Mouse (Mus musculus) MEL (cell line): ENCODE data around the gene Xylt2. TPM values are rescaled to one million over a fixed set of nuclear protein-coding genes. Genes with fewer than 3 reads are reported as not detected.
"Not testable (repeated sequence)": the region's sequence is repeated elsewhere in the genome, so short reads cannot be mapped to it uniquely, and the experiment has no call there.

ENCODE experiments used
- DNase-seq: peaks from one replicate; pipeline ENCODE4 v3.0.0; 2011; ENCODE audit warnings: low read depth, low spot score
- H3K27ac ChIP-seq: 2 replicates; pipeline ENCODE4 v1.5.1; 2012; ENCODE audit warnings: low read depth, mild to moderate bottlenecking, control low read depth, low read length, moderate library complexity; ENCODE audit not compliant: control insufficient read depth
- H3K27me3 ChIP-seq, 2 experiments: fragments of 150-350 bp in 1 of 2; sonication (generic) in 1 of 2; 2 replicates each; pipeline ENCODE4 v1.6.1; 2012; ENCODE audit warnings: low read length in 2 of 2, mild to moderate bottlenecking in 2 of 2, improper control_type of control experiment in 1 of 2, moderate library complexity in 1 of 2; ENCODE audit not compliant: insufficient read depth in 2 of 2, control insufficient read depth in 1 of 2
- H3K36me3 ChIP-seq, 2 experiments: 2 replicates each; pipeline ENCODE4 v1.6.1; 2012 to 2014; ENCODE audit warnings: low read length in 2 of 2, improper control_type of control experiment in 1 of 2, inconsistent platforms in 1 of 2, mild to moderate bottlenecking in 1 of 2; ENCODE audit not compliant: insufficient read depth in 2 of 2, control insufficient read depth in 1 of 2
- H3K4me1 ChIP-seq, 2 experiments: fragments of 150-350 bp in 1 of 2; sonication (generic) in 1 of 2; 2 replicates each; pipeline ENCODE4 v1.6.1; 2012; ENCODE audit warnings: low read length in 2 of 2, improper control_type of control experiment in 1 of 2, mild to moderate bottlenecking in 1 of 2; ENCODE audit not compliant: insufficient read depth in 2 of 2, control insufficient read depth in 1 of 2
- H3K4me3 ChIP-seq, 2 experiments: fragments of 150-350 bp in 1 of 2; sonication (generic) in 1 of 2; 2 replicates each; pipeline ENCODE4 v1.5.1; 2012; ENCODE audit warnings: low read depth in 2 of 2, low read length in 2 of 2, mild to moderate bottlenecking in 2 of 2, moderate library complexity in 2 of 2, control low read depth in 1 of 2, improper control_type of control experiment in 1 of 2; ENCODE audit not compliant: control insufficient read depth in 1 of 2, insufficient read depth in 1 of 2
- H3K79me2 ChIP-seq: 2 replicates; pipeline ENCODE4 v1.6.1; 2012; ENCODE audit warnings: mild to moderate bottlenecking, low read length, moderate library complexity; ENCODE audit not compliant: control insufficient read depth, poor library complexity, insufficient read depth
- H3K9ac ChIP-seq: 2 replicates; pipeline ENCODE4 v1.6.1; 2012; ENCODE audit warnings: low read depth, mild to moderate bottlenecking, control low read depth, low read length, moderate library complexity; ENCODE audit not compliant: control insufficient read depth, poor library complexity, severe bottlenecking
- H3K9me3 ChIP-seq: fragments of 150-350 bp; sonication (generic); replicated peaks from 2 replicates; pipeline ENCODE4 v1.6.1; 2012; ENCODE audit warnings: mild to moderate bottlenecking, low read length, improper control_type of control experiment, moderate library complexity; ENCODE audit not compliant: insufficient read depth
- CHD1 ChIP-seq: IDR thresholded peaks from 2 replicates; pipeline ENCODE4 v1.6.1; 2012; ENCODE audit warnings: low read depth, mild to moderate bottlenecking, inconsistent platforms, low read length, improper control_type of control experiment
- CHD2 ChIP-seq: IDR thresholded peaks from 2 replicates; pipeline ENCODE4 v1.6.1; 2011; ENCODE audit warnings: low read length, improper control_type of control experiment
- E2F4 ChIP-seq: IDR thresholded peaks from 2 replicates; pipeline ENCODE4 v1.6.1; 2011; ENCODE audit warnings: low read depth, low read length, improper control_type of control experiment, borderline replicate concordance
- ELF1 ChIP-seq: IDR thresholded peaks from 2 replicates; pipeline ENCODE4 v1.6.1; 2014; ENCODE audit warnings: low read depth, mild to moderate bottlenecking, inconsistent platforms, low read length, improper control_type of control experiment, moderate library complexity
- GATA1 ChIP-seq: IDR thresholded peaks from 2 replicates; pipeline ENCODE4 v1.6.1; 2011; ENCODE audit warnings: low read depth, low read length, improper control_type of control experiment
- JUND ChIP-seq: IDR thresholded peaks from 2 replicates; pipeline ENCODE4 v1.6.1; 2011; ENCODE audit warnings: low read depth, mild to moderate bottlenecking, improper control_type of control experiment, low read length
- KAT2A ChIP-seq: conservative IDR thresholded peaks from 2 replicates; pipeline ENCODE4 v1.6.1; 2012; ENCODE audit warnings: low read depth, low read length, improper control_type of control experiment, inconsistent platforms
- MAZ ChIP-seq: IDR thresholded peaks from 2 replicates; pipeline ENCODE4 v1.6.1; 2012; ENCODE audit warnings: low read depth, mild to moderate bottlenecking, inconsistent platforms, low read length, improper control_type of control experiment
- MXI1 ChIP-seq: IDR thresholded peaks from 2 replicates; pipeline ENCODE4 v1.6.1; 2011; ENCODE audit warnings: mild to moderate bottlenecking, low read depth, low read length, improper control_type of control experiment
- MYB ChIP-seq: IDR thresholded peaks from 2 replicates; pipeline ENCODE4 v1.6.1; 2011; ENCODE audit warnings: mild to moderate bottlenecking, low read depth, low read length, improper control_type of control experiment
- POLR2A ChIP-seq, 2 experiments: IDR thresholded peaks; 2 replicates each; pipeline ENCODE4 v1.6.1; 2011 to 2012; ENCODE audit warnings: low read length in 2 of 2, mild to moderate bottlenecking in 2 of 2, control low read depth in 1 of 2, improper control_type of control experiment in 1 of 2, low read depth in 1 of 2, moderate library complexity in 1 of 2; ENCODE audit not compliant: control insufficient read depth in 1 of 2, insufficient read depth in 1 of 2, poor library complexity in 1 of 2
- POLR2AphosphoS2 ChIP-seq: IDR thresholded peaks from 2 replicates; pipeline ENCODE4 v1.6.1; 2011; ENCODE audit warnings: low read length, improper control_type of control experiment
- POLR2AphosphoS5 ChIP-seq: IDR thresholded peaks from 2 replicates; pipeline ENCODE4 v1.6.1; 2012; ENCODE audit warnings: low read depth, borderline replicate concordance, mild to moderate bottlenecking, inconsistent platforms, low read length, moderate library complexity, mixed read lengths
- RCOR1 ChIP-seq: IDR thresholded peaks from 2 replicates; pipeline ENCODE4 v1.6.1; 2012; ENCODE audit warnings: low read depth, mild to moderate bottlenecking, inconsistent platforms, low read length, improper control_type of control experiment
- SMC3 ChIP-seq: IDR thresholded peaks from 2 replicates; pipeline ENCODE4 v1.6.1; 2011; ENCODE audit warnings: low read depth, low read length, improper control_type of control experiment
- TBP ChIP-seq: IDR thresholded peaks from 2 replicates; pipeline ENCODE4 v1.8.0; 2011; ENCODE audit warnings: low read depth, low read length, improper control_type of control experiment
- TCF12 ChIP-seq: IDR thresholded peaks from 2 replicates; pipeline ENCODE4 v1.6.1; 2014; ENCODE audit warnings: low read depth, mild to moderate bottlenecking, inconsistent platforms, low read length, improper control_type of control experiment, moderate library complexity
- ZMIZ1 ChIP-seq: IDR thresholded peaks from 2 replicates; pipeline ENCODE4 v1.6.1; 2012; ENCODE audit warnings: low read depth, mild to moderate bottlenecking, inconsistent platforms, low read length, improper control_type of control experiment, moderate library complexity
- ZNF384 ChIP-seq: IDR thresholded peaks from 2 replicates; pipeline ENCODE4 v1.6.1; 2012; ENCODE audit warnings: low read depth, mild to moderate bottlenecking, inconsistent platforms, low read length, improper control_type of control experiment
- polyA plus RNA-seq, 2 experiments: library from polyadenylated mRNA; stranded (reverse) in 1 of 2; unstranded in 1 of 2; fragments of >175 nt in 1 of 2; fragments of >200 nt in 1 of 2; gene quantifications; 2 replicates each; pipeline versions ENCODE4 v1.2.1 to v1.2.4; 2012; ENCODE audit warnings: low replicate concordance in 2 of 2, low read depth in 1 of 2; ENCODE audit not compliant: insufficient read length in 2 of 2, insufficient read depth in 1 of 2, missing spikeins in 1 of 2
- total RNA-seq: library from RNA; depleted of rRNA; stranded (reverse); fragments of 300-350 nt; gene quantifications from 2 replicates; pipeline ENCODE4 v1.2.3, GENCODE M21; 2012

The Xylt2 gene
- total and polyA plus RNA-seq, 3 experiments: 10.1 to 12.4 TPM; not detected in 1

- no peak for TF ChIP-seq E2F4
Measured at GRCm38 (mm10) chr11:94652973-94653372, 24.3 kb downstream of the Xylt2 start (continued).

GRCm38 (mm10) chr11:94651241-94651640 lies 26.1 kb downstream of the Xylt2 start:
- H3K27me3 ChIP-seq, H3K4me3 ChIP-seq, H3K27ac ChIP-seq, H3K9me3 ChIP-seq, H3K9ac ChIP-seq, DNase-seq: not testable (repeated sequence)
- peaks cover 3 to 17% of the 10 kb centered on the region in 2 experiments; a peak in 2 of 4 replicates for H3K36me3 ChIP-seq
- peaks cover 28% of the 10 kb centered on the region for H3K79me2 ChIP-seq
- peak; percentile 66 for TF ChIP-seq ZNF384
- TF ChIP-seq, all 39 proteins: peak for 1; not testable (repeated sequence) for 38
- H3K4me1 ChIP-seq: not testable (repeated sequence)

GRCm38 (mm10) chr11:94646457-94646856 lies 30.9 kb downstream of the Xylt2 start:
- TF ChIP-seq MXI1: no peak
- peak in 1 of 2 experiments; percentile 34; a peak in 2 of 4 replicates for TF ChIP-seq POLR2A (IDR thresholded peaks at IDR 0.05; ENCODE audit: control insufficient read depth in 1 of 2, insufficient read depth in 1 of 2, low read depth in 1 of 2, low read length in 2 of 2, poor library complexity in 1 of 2)
- 0 out of 2 replicates have a peak, but pooled peaks have one; percentile 29 for TF ChIP-seq POLR2AphosphoS5
- no peak for TF ChIP-seq SMC3
- TF ChIP-seq POLR2AphosphoS2: peak; percentile 55; the same call in 1 of the 2 replicates
- no peak for TF ChIP-seq KAT2A
- H3K4me3 ChIP-seq: no peak overlapping the region

GRCm38 (mm10) chr11:94644461-94645219 lies 32.7 kb downstream of the Xylt2 start:
- Histone ChIP-seq H3K4me1 (no peaks in the 10 kb centered on the region), H3K4me3 (no peak overlapping the region), H3K27ac (no peak overlapping the region), H3K9ac (no peak overlapping the region), H3K27me3 (no peaks in the 10 kb centered on the region)
- DNase-seq: peak; percentile 32
- TF ChIP-seq MYB (no peak), ZNF384 (no peak), POLR2A (IDR thresholded peaks at IDR 0.05; ENCODE audit: control insufficient read depth in 1 of 2, insufficient read depth in 1 of 2, low read depth in 1 of 2, low read length in 2 of 2, poor library complexity in 1 of 2) (peak in 1 of 2 experiments; percentile 53; a peak in 2 of 4 replicates), ELF1 (no peak), RCOR1 (no peak), TBP (no peak), GATA1 (no peak), CHD1 (no peak), TCF12 (no peak), CHD2 (peak; percentile 35; the same call in 1 of the 2 replicates), MAZ (no peak), SMC3 (0 out of 2 replicates have a peak, but pooled peaks have one; percentile 24), JUND (no peak), ZMIZ1 (peak; percentile 80), POLR2AphosphoS2 (peak; percentile 82)
- TF ChIP-seq, all 39 proteins: peak for 5
- H3K9me3 ChIP-seq: no peaks in the 10 kb centered on the region
- no peaks in the 10 kb centered on the region for H3K79me2 ChIP-seq
- peaks cover 0 to 12% of the 10 kb centered on the region in 2 experiments; a peak in 2 of 4 replicates for H3K36me3 ChIP-seq

More at GRCm38 (mm10) chr11:94646457-94646856, 30.9 kb downstream of the Xylt2 start:
- Histone ChIP-seq H3K9me3 (no peaks in the 10 kb centered on the region), H3K79me2 (no peaks in the 10 kb centered on the region), H3K27me3 (no peaks in the 10 kb centered on the region), H3K9ac (no peak overlapping the region), H3K27ac (no peak overlapping the region), H3K36me3 (peaks cover 0 to 8% of the 10 kb centered on the region in 2 experiments; a peak in 2 of 4 replicates), H3K4me1 (no peaks in the 10 kb centered on the region)
- DNase-seq: no peak
